Mouse (Mus musculus) frontal cortex, postnatal 36 days (tissue): ENCODE results near the gene Stub1.

Experiments
- DNase-seq, 2 experiments: peaks; one replicate each; pipeline ENCODE4 v3.0.0; 2022; ENCODE audit warnings: low spot score in 2 of 2

Gene Stub1

GRCm38 (mm10) chr17:25791320-25791842, 41.8 kb downstream of the Stub1 start:
- no peak for DNase-seq

- no peak for DNase-seq
Measured at GRCm38 (mm10) chr17:25786781-25787504, 46.3 kb downstream of the Stub1 start.

- no peak for DNase-seq
Measured at GRCm38 (mm10) chr17:25786280-25786679, 46.9 kb downstream of the Stub1 start, which contains the start of gene Ccdc78. Gene Ccdc78, plus strand, starts transcription at chr17:25786580.

DNA sequence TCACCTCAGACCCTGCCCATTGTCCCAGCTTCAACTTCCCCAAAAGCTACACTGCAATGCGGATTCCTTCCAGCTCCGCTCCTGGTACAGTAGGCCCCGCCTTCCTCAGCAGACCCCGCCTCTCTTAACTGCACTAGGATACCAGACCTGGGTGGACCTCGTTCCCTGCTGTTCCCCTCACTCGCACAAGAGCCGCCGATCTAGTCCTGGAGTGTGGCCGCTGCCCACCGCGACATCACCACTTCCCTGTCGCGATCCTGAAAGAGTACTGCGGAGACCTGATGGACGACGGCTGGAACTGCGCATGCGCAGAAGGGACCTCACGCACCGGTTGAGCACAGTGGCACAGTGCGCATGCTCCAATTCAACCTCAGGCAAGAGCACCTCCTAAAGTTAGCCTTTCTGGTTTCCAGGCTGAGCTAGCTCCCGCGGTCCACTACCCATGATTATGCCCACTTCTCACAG, 47.9 kb downstream of the Stub1 start, which contains the start of gene Haghl:
Gene Haghl (minus strand): TSS at position 393 of the 465 bp plus-strand sequence.
- peak; percentile 98 for DNase-seq

- no peak for DNase-seq
Measured at GRCm38 (mm10) chr17:25783861-25784574, 49.2 kb downstream of the Stub1 start.

DNA sequence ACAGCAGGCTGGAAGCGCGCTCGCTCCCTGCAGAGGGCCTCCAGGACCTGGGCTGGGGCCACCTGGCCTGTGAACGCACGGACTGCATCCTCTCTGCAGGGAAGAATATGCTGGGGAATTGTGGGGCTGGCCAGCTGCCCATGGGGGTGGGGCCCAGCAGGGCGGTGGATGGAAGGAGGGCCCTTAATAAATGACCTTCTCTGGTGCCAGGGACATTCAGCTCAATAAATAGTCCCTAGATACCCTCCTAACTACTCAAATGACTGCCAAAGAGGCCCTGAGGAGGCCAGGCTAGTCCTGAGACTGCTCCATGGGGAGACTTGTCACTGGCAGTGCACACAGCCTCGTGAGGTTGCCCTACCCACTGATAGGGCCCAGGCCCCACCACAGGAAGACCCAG, 50.1 kb downstream of the Stub1 start:
- DNase-seq, result no peak

DNA sequence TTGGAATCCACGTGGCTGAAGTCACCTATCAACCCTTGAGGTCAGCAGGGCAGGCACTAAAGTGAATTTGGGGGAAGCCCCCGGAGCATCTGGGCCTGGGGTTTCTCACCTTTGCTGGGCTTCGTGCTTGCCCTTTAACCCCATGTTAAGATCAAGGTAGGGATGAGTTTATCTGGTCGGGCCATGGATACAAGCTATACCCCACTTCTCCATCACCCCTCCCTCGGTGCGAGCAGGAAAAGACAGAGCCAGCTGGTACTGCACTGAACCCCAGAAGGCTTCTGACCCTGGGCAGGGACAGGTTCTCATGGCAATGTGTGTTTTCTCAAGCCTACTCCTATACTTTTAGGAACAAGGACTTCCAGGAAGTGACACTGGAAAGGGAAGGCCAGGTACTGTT, 51.9 kb downstream of the Stub1 start:
- DNase-seq, result no peak
